Mouse (Mus musculus): ENCODE data around the gene Atp5mpl.

DNA sequence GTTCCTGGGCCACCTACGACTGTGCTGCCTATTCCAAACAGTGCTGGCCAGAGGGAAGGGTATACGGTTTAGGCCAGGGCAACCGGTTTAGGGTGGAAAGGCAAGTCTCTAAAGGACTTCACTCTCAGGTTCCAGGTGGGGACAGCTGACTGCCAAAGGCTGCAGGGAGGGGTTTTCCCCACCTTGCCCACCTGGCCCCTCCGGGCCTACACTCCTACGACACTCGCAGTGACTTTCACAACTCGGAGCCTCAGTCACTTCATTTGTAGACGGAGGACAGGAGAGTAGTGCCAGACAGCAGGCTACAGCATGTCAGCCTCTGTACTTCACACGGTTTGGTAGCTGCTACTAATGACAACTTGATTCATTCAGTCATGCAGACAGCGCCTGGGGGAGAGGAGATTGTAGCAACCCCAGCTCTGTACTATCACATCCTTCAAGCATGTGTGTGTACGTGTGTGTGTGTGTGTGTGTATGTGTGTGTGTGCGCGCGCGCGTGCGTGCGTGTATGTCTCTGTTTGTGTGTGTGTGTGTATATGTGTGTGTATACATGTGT is 38.3 kb downstream of the Atp5mpl start:
- TF ChIP-seq POLR2A (IDR thresholded peaks at IDR 0.05; ENCODE audit: borderline replicate concordance, extremely low read depth, low read depth, low read length) (no peak), CTCF (IDR thresholded peaks at IDR 0.05; ENCODE audit: insufficient read depth, low read length) (no peak)

Measured in lung, adult 2 months (tissue).